Mouse (Mus musculus): ENCODE results near the gene S1pr5.
"Not testable (repeated sequence)": the region's sequence is repeated elsewhere in the genome, so short reads cannot be mapped to it uniquely, and the experiment has no call there.

S1pr5 gene

DNA sequence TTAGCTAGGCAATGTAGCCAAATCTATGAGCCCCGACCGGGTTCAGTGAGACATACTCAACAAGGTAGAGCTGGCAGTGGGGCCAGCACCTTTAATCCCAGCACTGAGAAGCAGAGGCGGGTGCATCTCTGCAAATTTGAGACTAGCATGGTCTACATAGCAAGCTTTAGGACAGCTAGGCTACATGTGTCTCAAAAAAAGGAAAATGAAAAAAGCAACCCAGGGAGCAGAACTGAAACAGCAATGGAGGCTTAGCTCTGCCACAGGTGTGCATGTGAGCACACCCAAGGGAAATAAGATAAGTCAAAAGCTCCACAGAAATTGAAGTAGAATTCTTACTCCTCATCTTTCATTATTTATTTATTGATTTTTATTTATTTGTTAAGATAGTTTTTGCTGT is 49.3 kb downstream of the S1pr5 start:
- DNase-seq = no peak

DNA sequence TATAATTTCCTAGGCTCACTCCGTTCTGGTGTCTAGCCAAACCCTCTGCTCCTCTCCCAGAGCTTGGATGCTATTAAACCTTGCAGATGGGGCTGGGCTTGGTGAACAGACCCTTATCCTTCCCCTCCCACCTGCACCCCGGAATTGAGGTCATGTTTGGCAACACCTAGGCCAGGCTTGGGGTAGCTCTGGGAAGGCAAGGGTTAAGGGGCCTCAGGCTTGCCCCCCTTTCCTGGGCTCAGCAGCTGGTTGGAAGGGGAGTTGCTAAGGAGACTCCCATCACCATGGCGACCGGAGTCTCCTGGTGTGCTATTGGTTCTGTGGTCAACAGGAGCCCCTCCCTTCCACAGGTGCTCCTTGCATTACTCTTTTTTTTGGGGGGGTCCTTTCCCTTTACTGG is 50.3 kb downstream of the S1pr5 start:
- DNase-seq = no peak

DNA sequence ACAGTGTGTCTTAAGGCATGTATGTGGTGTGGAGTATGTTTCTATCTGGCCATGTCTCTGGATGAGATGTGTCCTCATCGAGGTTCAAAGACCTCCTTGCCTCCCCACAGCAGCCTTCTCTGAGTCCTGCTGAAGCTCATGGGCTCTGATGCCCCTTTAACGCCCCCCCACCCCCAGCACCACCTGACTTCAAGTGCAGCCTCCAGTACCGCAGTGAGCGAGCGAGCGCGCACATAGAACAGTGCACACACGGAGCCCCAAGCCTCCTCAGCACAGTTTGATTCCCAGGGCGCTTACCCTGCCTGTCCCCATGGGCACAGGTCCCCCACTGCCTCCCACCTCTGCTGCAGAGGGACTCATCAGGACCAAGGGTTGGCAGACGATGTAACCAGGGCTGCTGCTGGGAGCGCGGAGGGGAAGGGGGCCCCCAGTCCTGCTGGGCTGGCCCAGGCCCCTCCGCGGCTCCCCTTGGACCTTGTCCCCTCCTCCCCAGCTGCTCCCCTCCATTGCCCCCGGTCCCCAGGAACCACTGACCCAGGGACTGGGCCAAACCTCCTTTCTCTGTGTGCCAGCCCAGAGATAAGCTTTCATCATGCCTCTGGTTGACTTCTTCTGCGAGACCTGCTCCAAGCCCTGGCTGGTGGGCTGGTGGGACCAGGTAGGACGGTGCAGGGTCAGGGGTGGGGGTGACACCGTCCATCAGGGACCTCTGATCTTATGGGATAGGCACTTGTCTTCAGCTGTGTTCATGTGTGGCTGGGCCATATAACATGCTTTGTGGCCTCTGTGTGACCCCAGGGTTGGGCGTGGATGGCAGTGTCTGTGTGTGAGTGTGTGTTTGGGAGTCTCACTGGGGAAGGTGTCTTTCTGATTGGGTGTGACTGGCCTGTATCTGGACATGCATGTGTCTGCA is 51.5 kb downstream of the S1pr5 start:
- no peak for DNase-seq

DNA sequence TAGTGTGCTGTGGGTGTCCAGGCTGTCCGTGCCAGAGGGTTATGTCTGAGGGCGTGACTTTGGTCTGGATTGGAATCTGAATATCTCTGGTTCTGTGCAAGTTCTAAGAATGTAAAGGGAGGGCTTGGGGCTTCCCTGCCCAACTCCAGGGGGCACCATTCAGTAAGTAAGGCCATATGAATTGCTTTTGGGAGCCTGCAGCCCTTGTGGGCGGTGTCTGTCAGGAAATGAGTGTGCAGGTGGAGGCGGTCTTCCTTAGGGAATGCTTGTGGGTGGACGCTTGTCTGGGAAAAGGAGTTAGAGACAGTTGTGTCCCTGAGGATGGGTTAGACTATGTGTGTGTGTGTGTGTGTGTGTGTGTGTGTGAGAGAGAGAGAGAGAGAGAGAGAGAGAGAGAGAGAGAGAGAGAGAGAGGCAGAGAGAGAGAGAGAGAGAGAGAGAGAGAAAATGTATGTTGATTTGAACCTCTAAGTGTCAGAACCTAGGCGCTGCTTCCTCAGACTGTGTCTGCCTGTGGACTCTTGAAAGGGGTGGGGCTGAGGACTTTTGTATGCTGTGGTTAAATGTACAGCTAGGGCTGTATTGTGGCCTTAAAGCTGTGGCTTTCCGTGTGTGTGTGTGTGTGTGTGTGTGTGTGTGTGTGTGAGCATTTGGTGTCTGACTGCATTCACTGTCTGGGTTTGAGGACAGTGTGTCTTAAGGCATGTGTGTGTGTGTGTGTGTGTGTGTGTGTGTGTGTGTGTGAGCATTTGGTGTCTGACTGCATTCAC is 52.3 kb downstream of the S1pr5 start:
- DNase-seq = not testable (repeated sequence)

DNA sequence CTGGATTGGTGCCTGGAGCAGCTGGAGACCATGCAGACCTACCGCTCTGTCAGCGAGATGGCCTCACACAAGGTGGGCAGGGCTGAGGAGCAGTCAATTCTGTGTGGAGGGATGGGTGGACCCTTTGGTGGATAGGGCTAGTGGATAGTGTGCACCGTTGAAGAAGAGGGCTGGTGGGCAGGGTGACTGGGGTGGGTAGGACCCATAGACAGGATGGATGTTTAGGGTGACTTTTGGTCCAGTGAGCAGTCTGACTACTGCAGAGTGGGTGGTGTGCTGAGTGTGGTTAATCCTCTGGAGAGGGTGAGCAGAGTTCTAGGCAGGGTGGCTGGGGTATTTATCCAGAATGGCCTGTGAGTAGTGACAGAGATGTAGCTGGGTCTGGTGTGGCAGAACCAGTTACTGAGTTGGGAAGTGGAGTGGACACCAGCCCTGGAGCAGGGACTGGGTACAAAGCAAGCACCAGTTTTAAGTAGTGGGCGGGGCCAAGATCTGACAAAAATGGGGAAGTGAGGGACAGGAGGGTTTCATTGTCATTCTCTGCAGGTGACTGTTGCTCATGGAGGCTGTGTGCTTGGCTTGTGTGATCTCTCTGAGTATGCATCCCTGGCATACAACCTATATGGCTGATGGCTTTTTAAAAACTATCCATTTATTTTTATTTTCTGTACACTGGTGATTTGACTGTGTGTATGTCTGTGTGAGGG is 53.3 kb downstream of the S1pr5 start:
- DNase-seq = no peak

DNA sequence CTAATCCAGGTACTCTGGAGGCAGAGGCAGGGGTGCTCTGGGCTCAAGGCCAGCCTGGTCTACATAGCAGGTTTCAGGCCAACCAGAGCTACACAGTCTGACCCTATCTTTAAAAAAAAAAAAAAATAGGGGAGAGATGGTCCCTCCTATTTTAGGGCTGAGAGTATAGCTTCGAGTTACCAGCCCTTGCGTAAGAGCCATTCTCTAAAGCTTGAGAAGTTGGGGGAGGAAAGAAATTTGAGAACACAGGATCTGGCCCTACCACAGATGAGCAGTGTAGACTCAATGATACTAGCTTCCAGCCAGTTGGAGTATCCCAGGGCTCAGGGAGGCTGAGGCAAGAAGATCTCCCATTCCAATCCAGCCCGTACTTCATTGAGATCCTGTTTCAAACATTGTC is 54.5 kb downstream of the S1pr5 start:
- DNase-seq = no peak

Measured in liver (tissue).